Mouse (Mus musculus) heart, adult 8-10 months (tissue): ENCODE results near the gene Ip6k2. TPM values are rescaled to one million over a fixed set of nuclear protein-coding genes. Genes with fewer than 3 reads are reported as not detected.

ENCODE experiments used
- microRNA-seq: library from miRNA; unstranded; fragments of <30 nt; microRNA quantifications from one replicate; pipeline ENCODE4 v1.2.0, GENCODE M21; 2022
- total RNA-seq, 4 experiments: library from RNA; stranded (reverse); gene quantifications; 2 replicates each; pipeline ENCODE4 v1.2.4; 2022

Ip6k2 gene
- total RNA-seq, 4 experiments from 2014 or later: 13.7 to 24.9 (median 21.2) TPM

Small RNA genes lying within 50 kb of the gene (microRNA-seq; reads per million reads assigned to microRNA genes)
- not detected for gene Gm23156

Other genes starting within 250 kb of the Ip6k2 start
- gene Impdh2, start 223.5 kb upstream of the Ip6k2 start, total RNA-seq: 10 to 100 TPM; 44.3 to 53.5 (median 47.9) TPM
- 10 to 100 TPM; 78.5 to 86.3 (median 81.1) TPM for gene Ndufaf3, start 216.4 kb upstream of the Ip6k2 start, total RNA-seq
- 10 to 100 TPM; 16.9 to 26.8 (median 24.1) TPM for gene Dalrd3, start 213.9 kb upstream of the Ip6k2 start, total RNA-seq
- 10 to 100 TPM; 12.9 to 18.1 (median 17.0) TPM for gene Wdr6, start 205.1 kb upstream of the Ip6k2 start, total RNA-seq
- 10 to 100 TPM; 13.0 to 23.5 (median 14.6) TPM for gene P4htm, start 186.1 kb upstream of the Ip6k2 start, total RNA-seq
- gene Arih2, start 134.4 kb upstream of the Ip6k2 start, total RNA-seq: 10 to 100 TPM; 41.7 to 50.7 (median 49.6) TPM
- gene Slc25a20, start 121.7 kb upstream of the Ip6k2 start, total RNA-seq: 100 to 1,000 TPM; 189 to 257 (median 218) TPM
- gene Prkar2a, start 94.5 kb upstream of the Ip6k2 start, total RNA-seq: 10 to 100 TPM; 80.5 to 91.0 (median 88.1) TPM
- gene Nckipsd, start 24.6 kb downstream of the Ip6k2 start, total RNA-seq: 1 to 10 TPM; 7.4 to 9.2 (median 8.0) TPM
- gene Celsr3, start 42.5 kb downstream of the Ip6k2 start, total RNA-seq: under 1 TPM in 3 of 4 experiments, not detected in 1; 0.03 to 0.32 (median 0.28) TPM
- gene Slc26a6, start 69.5 kb downstream of the Ip6k2 start, total RNA-seq: 10 to 100 TPM; 16.6 to 23.6 (median 21.4) TPM
- gene Tmem89, start 130.8 kb downstream of the Ip6k2 start, total RNA-seq: under 1 TPM in 1 of 4 experiments, not detected in 3; 0.28 TPM
- 1,000 to 10,000 TPM; 2,127 to 2,243 (median 2,213) TPM for gene Uqcrc1, start 152.8 kb downstream of the Ip6k2 start, total RNA-seq
- gene Col7a1, start 169.8 kb downstream of the Ip6k2 start, total RNA-seq: under 1 TPM; 0.31 to 0.49 (median 0.32) TPM
- gene Ucn2, start 202.2 kb downstream of the Ip6k2 start, total RNA-seq: not detected
- gene Pfkfb4, start 208.0 kb downstream of the Ip6k2 start, total RNA-seq: 1 to 10 TPM; 1.4 to 2.1 (median 1.9) TPM